Mouse (Mus musculus): Measurements from ENCODE around the gene Robo2. TPM values are rescaled to one million over a fixed set of nuclear protein-coding genes. Genes with fewer than 3 reads are reported as not detected.
A peak's percentile ranks its signal among the peaks of the same experiment; 100 is the strongest.

Gene Robo2
- polyA plus RNA-seq, 1 experiment from 2014 or later = 7.8 TPM

DNA sequence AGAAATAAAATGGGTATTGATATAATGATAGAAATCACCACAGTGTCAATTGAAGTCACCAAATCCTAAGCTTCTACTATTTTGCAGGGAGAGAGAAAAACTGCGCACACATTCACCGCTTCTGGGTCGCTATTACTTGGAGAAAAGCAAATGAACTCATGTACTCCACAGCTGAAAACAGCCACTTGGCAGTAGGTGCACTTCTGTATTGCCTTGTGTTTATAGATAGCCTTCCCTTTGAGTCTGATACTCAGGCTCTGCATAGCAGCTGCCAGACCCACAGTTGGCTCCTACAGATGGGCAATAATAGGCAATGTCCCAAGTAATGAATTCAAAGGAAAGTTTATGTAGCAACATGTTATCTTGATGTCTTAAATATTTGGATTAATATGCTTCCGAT is 2.1 kb downstream of the Robo2 start:
- peak overlapping the region; percentile 59 for H3K4me3 ChIP-seq
- 70% methylated on average over 4 of the region's 4 CpGs for WGBS
- peaks cover 10% of the 10 kb centered on the region; the same call in 1 of the 2 replicates for H3K27me3 ChIP-seq (replicated peaks)
- no peak for ATAC-seq (ENCODE audit: extremely low read depth, insufficient number of reproducible peaks, low FRiP score, low TSS enrichment)
- no peaks in the 10 kb centered on the region for H3K9me3 ChIP-seq
- no peaks in the 10 kb centered on the region for H3K36me3 ChIP-seq
- H3K9ac ChIP-seq = 0 out of 2 replicates have a peak overlapping the region, but pooled peaks have one; percentile 24
- no peak overlapping the region for H3K27ac ChIP-seq (replicated peaks)
- peak overlapping the region; percentile 85 for H3K4me2 ChIP-seq
- 0 out of 2 replicates have a peak, but pooled peaks cover 6% of the 10 kb centered on the region for H3K4me1 ChIP-seq

- Histone ChIP-seq H3K4me3 (peak overlapping the region; percentile 59), H3K27me3 (replicated peaks) (peaks cover 10% of the 10 kb centered on the region; the same call in 1 of the 2 replicates), H3K4me2 (peak overlapping the region; percentile 85), H3K9me3 (no peaks in the 10 kb centered on the region), H3K9ac (no peak overlapping the region), H3K36me3 (no peaks in the 10 kb centered on the region), H3K27ac (replicated peaks) (no peak overlapping the region), H3K4me1 (0 out of 2 replicates have a peak, but pooled peaks cover 6% of the 10 kb centered on the region)
- no peak for ATAC-seq (ENCODE audit: extremely low read depth, insufficient number of reproducible peaks, low FRiP score, low TSS enrichment)
- 46% methylated on average over 1 of the region's 1 CpGs for WGBS
Observed at GRCm38 (mm10) chr16:74408566-74408965, 3.1 kb downstream of the Robo2 start.

DNA sequence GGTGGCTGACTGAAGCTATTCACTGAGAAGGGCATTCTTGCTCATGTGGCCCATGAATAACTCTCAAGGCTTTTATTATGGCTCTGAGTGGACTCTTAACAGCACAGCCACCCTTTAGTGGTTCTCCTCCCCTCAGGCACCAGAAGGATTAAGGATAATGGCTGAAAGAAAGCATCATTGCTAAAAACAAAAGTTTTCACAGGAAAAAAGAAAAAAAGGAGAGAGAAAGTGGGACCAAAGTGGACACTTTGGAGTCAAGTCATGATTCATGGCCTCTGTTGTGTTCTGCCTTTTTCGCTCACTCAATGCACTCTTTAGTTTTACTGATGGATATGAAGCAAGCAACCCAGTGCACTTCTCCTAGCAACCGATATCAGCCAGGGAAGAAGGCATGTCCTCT is 14.3 kb downstream of the Robo2 start:
- H3K36me3 ChIP-seq = no peaks in the 10 kb centered on the region
- H3K4me3 ChIP-seq = no peak overlapping the region
- H3K4me1 ChIP-seq = 0 out of 2 replicates have a peak, but pooled peaks cover 2% of the 10 kb centered on the region
- ATAC-seq (ENCODE audit: extremely low read depth, insufficient number of reproducible peaks, low FRiP score, low TSS enrichment) = no peak
- no peak overlapping the region for H3K4me2 ChIP-seq
- no peaks in the 10 kb centered on the region for H3K9me3 ChIP-seq
- 77% methylated on average over 2 of the region's 2 CpGs for WGBS
- H3K9ac ChIP-seq = no peak overlapping the region
- no peaks in the 10 kb centered on the region for H3K27me3 ChIP-seq (replicated peaks)
- H3K27ac ChIP-seq (replicated peaks) = no peak overlapping the region

DNA sequence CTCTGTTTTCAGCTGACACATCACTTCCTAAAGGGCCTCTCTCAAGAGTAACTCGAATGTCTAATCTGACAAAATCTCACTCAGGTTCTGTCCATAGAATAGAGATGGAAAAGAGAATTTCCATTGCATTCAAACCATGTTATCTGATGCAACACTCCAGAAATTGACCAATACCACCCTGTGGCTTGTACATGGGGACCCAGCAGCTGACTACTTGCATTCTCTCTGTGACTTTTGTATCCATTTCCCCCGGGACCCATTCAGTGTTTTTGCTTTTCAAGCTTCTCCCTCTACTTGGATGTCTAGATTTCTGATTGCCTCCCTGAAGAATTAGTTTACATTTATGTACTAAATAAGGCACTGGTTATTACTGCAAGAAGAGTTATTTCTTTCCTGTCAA is 15.9 kb downstream of the Robo2 start:
- no peaks in the 10 kb centered on the region for H3K9me3 ChIP-seq
- WGBS = 71% methylated on average over 2 of the region's 2 CpGs
- H3K4me3 ChIP-seq = no peak overlapping the region
- no peak overlapping the region for H3K4me2 ChIP-seq
- H3K4me1 ChIP-seq = 0 out of 2 replicates have a peak, but pooled peaks cover 2% of the 10 kb centered on the region
- H3K36me3 ChIP-seq = no peaks in the 10 kb centered on the region
- H3K9ac ChIP-seq = no peak overlapping the region
- no peak for ATAC-seq (ENCODE audit: extremely low read depth, insufficient number of reproducible peaks, low FRiP score, low TSS enrichment)
- H3K27me3 ChIP-seq (replicated peaks) = no peaks in the 10 kb centered on the region
- H3K27ac ChIP-seq (replicated peaks) = no peak overlapping the region

DNA sequence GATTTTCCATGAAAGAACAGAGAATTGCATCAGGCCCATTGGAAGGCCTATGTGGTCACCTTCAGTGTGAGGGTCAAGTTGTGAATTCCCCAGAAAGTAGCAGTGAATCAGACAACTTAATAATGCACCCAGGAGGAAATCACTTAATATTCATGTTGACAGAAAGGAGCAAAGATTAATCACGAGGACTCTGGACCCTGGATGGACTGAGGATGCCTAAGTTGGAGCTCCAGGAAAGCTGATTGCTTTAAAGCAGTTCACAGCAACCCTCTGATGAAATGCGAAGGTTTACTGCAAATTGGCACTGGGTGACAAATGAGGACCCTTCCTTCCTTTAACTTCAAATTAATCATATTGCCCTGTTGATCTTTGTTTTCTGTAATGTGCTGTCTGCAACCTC is 32.2 kb downstream of the Robo2 start:
- H3K27ac ChIP-seq (replicated peaks) = no peak overlapping the region
- no peak overlapping the region for H3K4me2 ChIP-seq
- H3K4me3 ChIP-seq = no peak overlapping the region
- H3K36me3 ChIP-seq = no peaks in the 10 kb centered on the region
- no peak for ATAC-seq (ENCODE audit: extremely low read depth, insufficient number of reproducible peaks, low FRiP score, low TSS enrichment)
- no peaks in the 10 kb centered on the region for H3K27me3 ChIP-seq (replicated peaks)
- peaks cover 4% of the 10 kb centered on the region; the same call in 1 of the 2 replicates for H3K4me1 ChIP-seq
- H3K9me3 ChIP-seq = no peaks in the 10 kb centered on the region
- WGBS = 45% methylated on average over 2 of the region's 2 CpGs
- H3K9ac ChIP-seq = no peak overlapping the region

- Histone ChIP-seq H3K9ac (no peak overlapping the region), H3K27ac (replicated peaks) (no peak overlapping the region), H3K9me3 (no peaks in the 10 kb centered on the region), H3K4me2 (no peak overlapping the region), H3K27me3 (replicated peaks) (no peaks in the 10 kb centered on the region), H3K4me3 (no peak overlapping the region), H3K4me1 (peaks cover 9% of the 10 kb centered on the region; the same call in 1 of the 2 replicates), H3K36me3 (no peaks in the 10 kb centered on the region)
- ATAC-seq (ENCODE audit: extremely low read depth, insufficient number of reproducible peaks, low FRiP score, low TSS enrichment) = no peak
- WGBS = 79% methylated on average over 12 of the region's 12 CpGs
Observed at GRCm38 (mm10) chr16:74375342-74375940, 36.2 kb downstream of the Robo2 start.

DNA sequence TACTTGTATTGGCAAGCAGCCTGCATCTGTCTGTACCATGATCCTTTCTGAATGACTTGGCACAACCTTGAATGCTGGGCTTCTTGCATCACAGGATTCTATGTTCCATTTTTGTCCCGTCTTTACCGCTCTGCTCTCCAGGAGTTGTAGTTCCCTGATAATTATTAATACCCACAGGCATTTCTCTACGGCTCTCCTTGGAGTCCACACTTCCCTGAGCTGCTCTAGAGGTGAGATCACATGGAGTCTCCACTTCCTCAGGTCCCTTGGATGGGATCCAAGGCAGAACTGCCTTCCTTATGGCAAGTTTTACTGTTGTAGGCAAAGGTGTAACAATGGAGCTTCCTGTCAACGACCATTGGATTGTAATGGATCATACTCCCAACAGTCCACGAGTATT is 37.1 kb downstream of the Robo2 start:
- Histone ChIP-seq H3K27me3 (replicated peaks) (no peaks in the 10 kb centered on the region), H3K4me3 (no peak overlapping the region), H3K27ac (replicated peaks) (no peak overlapping the region), H3K36me3 (no peaks in the 10 kb centered on the region), H3K9me3 (no peaks in the 10 kb centered on the region), H3K4me1 (peaks cover 9% of the 10 kb centered on the region; the same call in 1 of the 2 replicates), H3K4me2 (no peak overlapping the region), H3K9ac (no peak overlapping the region)
- ATAC-seq (ENCODE audit: extremely low read depth, insufficient number of reproducible peaks, low FRiP score, low TSS enrichment) = no peak
- WGBS = 57% methylated on average over 5 of the region's 5 CpGs

- 80% methylated on average over 3 of the region's 3 CpGs for WGBS
- H3K4me2 ChIP-seq = no peak overlapping the region
- peaks cover 9% of the 10 kb centered on the region; the same call in 1 of the 2 replicates for H3K4me1 ChIP-seq
- H3K4me3 ChIP-seq = no peak overlapping the region
- no peaks in the 10 kb centered on the region for H3K9me3 ChIP-seq
- H3K9ac ChIP-seq = no peak overlapping the region
- no peaks in the 10 kb centered on the region for H3K27me3 ChIP-seq (replicated peaks)
- no peaks in the 10 kb centered on the region for H3K36me3 ChIP-seq
- no peak for ATAC-seq (ENCODE audit: extremely low read depth, insufficient number of reproducible peaks, low FRiP score, low TSS enrichment)
- no peak overlapping the region for H3K27ac ChIP-seq (replicated peaks)
Observed at GRCm38 (mm10) chr16:74373407-74373806, 38.2 kb downstream of the Robo2 start.

DNA sequence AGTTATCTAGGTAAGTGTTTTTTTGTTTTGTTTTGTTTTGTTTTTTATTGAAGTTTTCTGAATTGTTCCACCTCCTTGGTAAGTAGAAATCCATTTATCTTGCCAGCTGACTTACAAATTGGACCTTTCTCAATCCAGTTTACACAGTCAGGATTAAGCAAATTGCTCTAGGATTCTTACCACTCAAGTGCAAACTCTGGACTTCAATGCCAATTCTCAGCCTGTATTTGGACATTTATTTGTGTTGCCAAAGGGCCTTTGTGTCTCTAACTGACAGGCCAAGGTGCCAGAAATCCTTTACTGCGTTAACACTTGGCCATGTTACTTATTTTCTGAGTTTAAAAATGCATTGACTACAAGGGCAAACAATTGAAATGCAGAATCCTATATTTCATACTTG is 38.7 kb downstream of the Robo2 start:
- no peak for ATAC-seq (ENCODE audit: extremely low read depth, insufficient number of reproducible peaks, low FRiP score, low TSS enrichment)
- WGBS = 77% methylated on average over 1 of the region's 1 CpGs
- peaks cover 9% of the 10 kb centered on the region; the same call in 1 of the 2 replicates for H3K4me1 ChIP-seq

DNA sequence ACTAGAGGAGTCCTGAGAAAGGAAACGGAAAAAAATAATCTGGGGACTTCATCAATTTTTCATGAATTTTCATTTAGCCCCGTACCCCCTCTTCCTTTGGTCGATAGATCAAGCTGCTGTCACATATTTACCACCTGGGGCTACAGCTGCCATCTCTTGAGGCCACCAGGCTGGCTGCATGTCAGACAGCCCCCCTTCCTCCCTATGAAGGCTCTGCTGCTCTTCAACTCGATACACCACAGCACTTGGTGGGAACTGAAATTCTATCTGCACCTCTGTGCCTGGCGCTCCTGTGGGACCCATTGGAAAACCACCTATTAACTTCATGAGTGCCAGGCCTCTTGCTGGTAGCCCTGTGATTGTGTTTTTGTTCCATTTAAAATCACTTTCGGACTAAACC is 63.2 kb downstream of the Robo2 start:
- H3K9ac ChIP-seq = no peak overlapping the region
- H3K4me2 ChIP-seq = no peak overlapping the region
- H3K27me3 ChIP-seq (replicated peaks) = no peaks in the 10 kb centered on the region
- no peaks in the 10 kb centered on the region for H3K4me1 ChIP-seq
- no peak for ATAC-seq (ENCODE audit: extremely low read depth, insufficient number of reproducible peaks, low FRiP score, low TSS enrichment)
- H3K36me3 ChIP-seq = no peaks in the 10 kb centered on the region
- WGBS = 68% methylated on average over 6 of the region's 6 CpGs
- H3K27ac ChIP-seq (replicated peaks) = no peak overlapping the region
- H3K9me3 ChIP-seq = no peaks in the 10 kb centered on the region
- H3K4me3 ChIP-seq = no peak overlapping the region

More for the DNA sequence above, 38.7 kb downstream of the Robo2 start:
- no peaks in the 10 kb centered on the region for H3K27me3 ChIP-seq (replicated peaks)
- H3K9ac ChIP-seq = no peak overlapping the region
- no peak overlapping the region for H3K4me2 ChIP-seq
- H3K27ac ChIP-seq (replicated peaks) = no peak overlapping the region
- H3K36me3 ChIP-seq = no peaks in the 10 kb centered on the region
- no peaks in the 10 kb centered on the region for H3K9me3 ChIP-seq
- no peak overlapping the region for H3K4me3 ChIP-seq

- no peaks in the 10 kb centered on the region for H3K9me3 ChIP-seq
- no peaks in the 10 kb centered on the region for H3K36me3 ChIP-seq
- H3K4me3 ChIP-seq = no peak overlapping the region
- 72% methylated on average over 9 of the region's 9 CpGs for WGBS
- ATAC-seq (ENCODE audit: extremely low read depth, insufficient number of reproducible peaks, low FRiP score, low TSS enrichment) = no peak
- no peak overlapping the region for H3K4me2 ChIP-seq
- H3K9ac ChIP-seq = no peak overlapping the region
- no peak overlapping the region for H3K27ac ChIP-seq (replicated peaks)
- no peaks in the 10 kb centered on the region for H3K4me1 ChIP-seq
- no peaks in the 10 kb centered on the region for H3K27me3 ChIP-seq (replicated peaks)
Observed at GRCm38 (mm10) chr16:74338969-74339630, 72.5 kb downstream of the Robo2 start.

All from heart, embryonic 13.5 days (tissue).